Mouse (Mus musculus): ENCODE results near the gene Rnf19b. TPM values are rescaled to one million over a fixed set of nuclear protein-coding genes. Genes with fewer than 3 reads are reported as not detected.

Rnf19b gene
- polyA plus RNA-seq, 1 experiment from 2014 or later: 7.1 TPM

- no peak overlapping the region for H3K9ac ChIP-seq
- H3K4me1 ChIP-seq: peaks cover 56% of the 10 kb centered on the region
- 32% methylated on average over 28 of the region's 28 CpGs for WGBS
- H3K36me3 ChIP-seq: no peaks in the 10 kb centered on the region
- no peak overlapping the region for H3K4me3 ChIP-seq (replicated peaks)
- H3K9me3 ChIP-seq (replicated peaks): no peaks in the 10 kb centered on the region
- peaks cover 19% of the 10 kb centered on the region for H3K27me3 ChIP-seq
- H3K4me2 ChIP-seq: no peak overlapping the region
- H3K27ac ChIP-seq: no peak overlapping the region
- peak; percentile 72 for ATAC-seq (replicated peaks; ENCODE audit: low FRiP score)
Measured at GRCm38 (mm10) chr4:129113083-129113988, 55.3 kb downstream of the Rnf19b start.

GRCm38 (mm10) chr4:129116703-129117102 is 58.6 kb downstream of the Rnf19b start:
- H3K4me3 ChIP-seq (replicated peaks): no peak overlapping the region
- 95% methylated on average over 8 of the region's 8 CpGs for WGBS
- no peak overlapping the region for H3K4me2 ChIP-seq
- H3K27me3 ChIP-seq: peaks cover 43% of the 10 kb centered on the region
- H3K9me3 ChIP-seq (replicated peaks): no peaks in the 10 kb centered on the region
- H3K27ac ChIP-seq: no peak overlapping the region
- H3K9ac ChIP-seq: no peak overlapping the region
- H3K4me1 ChIP-seq: peaks cover 44% of the 10 kb centered on the region
- ATAC-seq (replicated peaks; ENCODE audit: low FRiP score): no peak
- H3K36me3 ChIP-seq: no peaks in the 10 kb centered on the region

GRCm38 (mm10) chr4:129117720-129118510 is 59.8 kb downstream of the Rnf19b start:
- Histone ChIP-seq H3K4me2 (no peak overlapping the region), H3K9ac (no peak overlapping the region), H3K4me3 (replicated peaks) (no peak overlapping the region), H3K9me3 (replicated peaks) (no peaks in the 10 kb centered on the region), H3K27ac (no peak overlapping the region), H3K36me3 (no peaks in the 10 kb centered on the region), H3K27me3 (peaks cover 54% of the 10 kb centered on the region), H3K4me1 (peaks cover 33% of the 10 kb centered on the region)
- 89% methylated on average over 14 of the region's 14 CpGs for WGBS
- no peak for ATAC-seq (replicated peaks; ENCODE audit: low FRiP score)

GRCm38 (mm10) chr4:129119708-129120107 is 61.6 kb downstream of the Rnf19b start:
- Histone ChIP-seq H3K9ac (no peak overlapping the region), H3K4me3 (replicated peaks) (no peak overlapping the region), H3K27me3 (peaks cover 60% of the 10 kb centered on the region), H3K9me3 (replicated peaks) (no peaks in the 10 kb centered on the region), H3K36me3 (no peaks in the 10 kb centered on the region), H3K4me1 (peaks cover 26% of the 10 kb centered on the region), H3K4me2 (no peak overlapping the region), H3K27ac (no peak overlapping the region)
- ATAC-seq (replicated peaks; ENCODE audit: low FRiP score): no peak
- WGBS: 74% methylated on average over 10 of the region's 10 CpGs

- H3K36me3 ChIP-seq: no peaks in the 10 kb centered on the region
- peaks cover 60% of the 10 kb centered on the region for H3K27me3 ChIP-seq
Measured at GRCm38 (mm10) chr4:129120520-129121445, 62.7 kb downstream of the Rnf19b start.

GRCm38 (mm10) chr4:129121569-129122086 is 63.6 kb downstream of the Rnf19b start, which contains the start of gene Hpca:
Gene Hpca (minus strand): TSS chr4:129122036.
- H3K4me2 ChIP-seq: peak within 1 kb of the TSS; percentile 91
- no peaks in the 10 kb centered on the region for H3K9me3 ChIP-seq (replicated peaks)
- peaks cover 64% of the 10 kb centered on the region for H3K27me3 ChIP-seq
- 0 out of 2 replicates have a peak within 1 kb of the TSS, but pooled peaks have one; percentile 9 for H3K9ac ChIP-seq
- H3K36me3 ChIP-seq: no peaks in the 10 kb centered on the region
- H3K4me3 ChIP-seq (replicated peaks): peak within 1 kb of the TSS; percentile 54
- no peak within 1 kb of the TSS for H3K27ac ChIP-seq
- 1% methylated on average over 17 of the region's 17 CpGs for WGBS
- ATAC-seq (replicated peaks; ENCODE audit: low FRiP score): no peak; the same call in 1 of the 2 replicates
- peaks cover 37% of the 10 kb centered on the region for H3K4me1 ChIP-seq

More at GRCm38 (mm10) chr4:129120520-129121445, 62.7 kb downstream of the Rnf19b start:
- 1% methylated on average over 59 of the region's 59 CpGs for WGBS
- Histone ChIP-seq H3K4me2 (peak overlapping the region; percentile 91), H3K27ac (no peak overlapping the region), H3K9ac (0 out of 2 replicates have a peak overlapping the region, but pooled peaks have one; percentile 9), H3K9me3 (replicated peaks) (no peaks in the 10 kb centered on the region), H3K4me3 (replicated peaks) (peak overlapping the region; percentile 54), H3K4me1 (peaks cover 30% of the 10 kb centered on the region)
- ATAC-seq (replicated peaks; ENCODE audit: low FRiP score): peak; percentile 71

GRCm38 (mm10) chr4:129122107-129122506 is 64.0 kb downstream of the Rnf19b start:
- Histone ChIP-seq H3K27ac (no peak overlapping the region), H3K9ac (no peak overlapping the region), H3K4me2 (no peak overlapping the region), H3K27me3 (peaks cover 64% of the 10 kb centered on the region), H3K4me3 (replicated peaks) (no peak overlapping the region), H3K4me1 (peaks cover 37% of the 10 kb centered on the region), H3K36me3 (no peaks in the 10 kb centered on the region), H3K9me3 (replicated peaks) (no peaks in the 10 kb centered on the region)
- ATAC-seq (replicated peaks; ENCODE audit: low FRiP score): no peak
- WGBS: 33% methylated on average over 9 of the region's 9 CpGs

- H3K27me3 ChIP-seq: peaks cover 64% of the 10 kb centered on the region
- H3K9ac ChIP-seq: no peak overlapping the region
- no peaks in the 10 kb centered on the region for H3K9me3 ChIP-seq (replicated peaks)
- ATAC-seq (replicated peaks; ENCODE audit: low FRiP score): no peak
- H3K4me2 ChIP-seq: no peak overlapping the region
- peaks cover 37% of the 10 kb centered on the region for H3K4me1 ChIP-seq
- WGBS: 37% methylated on average over 8 of the region's 8 CpGs
- no peak overlapping the region for H3K4me3 ChIP-seq (replicated peaks)
- H3K36me3 ChIP-seq: no peaks in the 10 kb centered on the region
- no peak overlapping the region for H3K27ac ChIP-seq
Measured at GRCm38 (mm10) chr4:129122719-129123118, 64.6 kb downstream of the Rnf19b start.

GRCm38 (mm10) chr4:129124652-129125146 is 66.6 kb downstream of the Rnf19b start:
- peaks cover 61% of the 10 kb centered on the region for H3K27me3 ChIP-seq
- 4% methylated on average over 13 of the region's 13 CpGs for WGBS
- no peaks in the 10 kb centered on the region for H3K9me3 ChIP-seq (replicated peaks)
- H3K4me2 ChIP-seq: peak overlapping the region; percentile 38
- no peak for ATAC-seq (replicated peaks; ENCODE audit: low FRiP score)
- H3K27ac ChIP-seq: no peak overlapping the region
- no peaks in the 10 kb centered on the region for H3K36me3 ChIP-seq
- no peak overlapping the region for H3K4me3 ChIP-seq (replicated peaks)
- no peak overlapping the region for H3K9ac ChIP-seq
- H3K4me1 ChIP-seq: peaks cover 49% of the 10 kb centered on the region

- Histone ChIP-seq H3K36me3 (no peaks in the 10 kb centered on the region), H3K4me1 (peaks cover 55% of the 10 kb centered on the region), H3K27me3 (peaks cover 49% of the 10 kb centered on the region), H3K27ac (no peak overlapping the region), H3K4me3 (replicated peaks) (peak overlapping the region; percentile 9; the same call in 1 of the 2 replicates), H3K9me3 (replicated peaks) (no peaks in the 10 kb centered on the region), H3K9ac (no peak overlapping the region), H3K4me2 (peak overlapping the region; percentile 47)
- WGBS: 21% methylated on average over 19 of the region's 19 CpGs
- ATAC-seq (replicated peaks; ENCODE audit: low FRiP score): no peak
Measured at GRCm38 (mm10) chr4:129125736-129126451, 67.8 kb downstream of the Rnf19b start.

All from kidney, embryonic 15.5 days (tissue).